In genomic region chr11:59209003-59209441, GRCm38 (mm10) we compare ENCODE assay signal across 8 mouse cellular contexts. TPM values are rescaled to one million over a fixed set of nuclear protein-coding genes. Genes with fewer than 3 reads are reported as not detected.
DNase-seq lines count a peak whose midpoint lies in the region; ATAC-seq lines count a peak whose summit lies in the region.

No protein-coding gene starts in this region.

- peaks cover 4% of the 10 kb centered on the region; the same call in 1 of the 2 replicates for H3K4me1 ChIP-seq in forebrain, embryonic 11.5 days (replicated peaks; ENCODE audit: control insufficient read depth, insufficient read depth, low read length)

- peak; percentile 54 for ATAC-seq in forebrain, embryonic 11.5 days (replicated peaks; ENCODE audit: low FRiP score)

- H3K36me3 ChIP-seq in forebrain, embryonic 11.5 days (ENCODE audit: control insufficient read depth, insufficient read depth, low read length): peaks cover 4% of the 10 kb centered on the region; the same call in 1 of the 2 replicates

- no peak overlapping the region for H3K27ac ChIP-seq in forebrain, embryonic 11.5 days (ENCODE audit: low read depth, low read length)

- peak; percentile 53 for DNase-seq in MEL-GATA-1-ER (ENCODE audit: extremely low read depth, low read depth)
- peak; percentile 77 for DNase-seq in c-Kit-positive CD71-positive TER-119-negative erythroid progenitor cells, embryonic 14.5 days (ENCODE audit: low read depth)
- peak; percentile 83 for DNase-seq in forebrain, embryonic 11.5 days (ENCODE audit: low spot score)
- DNase-seq in heart, postnatal 4 days: peak; percentile 79
- DNase-seq in layer of hippocampus, postnatal 10 days (ENCODE audit: low spot score in 2 of 2): peak; percentile 69 to 73
- peak; percentile 82 to 85 for DNase-seq in lung, postnatal 4 days
- peak; percentile 63 for DNase-seq in right cerebral cortex, postnatal 14 days
- DNase-seq in yolk sac, embryonic 10.5 days (ENCODE audit: low spot score): peak; percentile 82

- peak overlapping the region; percentile 86 for H3K9ac ChIP-seq in forebrain, embryonic 11.5 days (ENCODE audit: low read length)

- no peaks in the 10 kb centered on the region for H3K9me3 ChIP-seq in forebrain, embryonic 11.5 days (ENCODE audit: control insufficient read depth, low read length)

- WGBS in forebrain, embryonic 11.5 days: 9% methylated on average over 18 of the region's 18 CpGs

- H3K4me3 ChIP-seq in forebrain, embryonic 11.5 days (ENCODE audit: low read depth, low read length): peak overlapping the region; percentile 86

- no peaks in the 10 kb centered on the region for H3K27me3 ChIP-seq in forebrain, embryonic 11.5 days (ENCODE audit: control insufficient read depth, insufficient read depth, low read length)

- peak overlapping the region; percentile 88 for H3K4me2 ChIP-seq in forebrain, embryonic 11.5 days (ENCODE audit: low read depth, low read length, severe bottlenecking)

RNA-seq across cellular contexts. Expression of gene 2310033P09Rik, which starts 0.9 kb away (rescaled TPM):
- 36.6 and 41.0 TPM in 2 replicates for polyA plus RNA-seq in forebrain, embryonic 11.5 days (2014; fragmentation: Nextera tagmentation; extraction: Ambion mirVana)
- total RNA-seq in heart, postnatal 4 days (2021): 10 to 100 TPM; 10.6 to 12.4 TPM
- total RNA-seq in layer of hippocampus, postnatal 10 days (2021): 10 to 100 TPM; 24.7 to 25.5 TPM

RNA-seq across cellular contexts. Expression of gene Mrpl55, which starts 6.7 kb away (rescaled TPM):
- polyA plus RNA-seq in forebrain, embryonic 11.5 days (2014; fragmentation: Nextera tagmentation; extraction: Ambion mirVana): 94.3 and 103 TPM in 2 replicates
- 10 to 100 TPM; 74.1 to 75.1 TPM for total RNA-seq in heart, postnatal 4 days (2021)
- 10 to 100 TPM; 39.6 to 40.9 TPM for total RNA-seq in layer of hippocampus, postnatal 10 days (2021)

RNA-seq across cellular contexts. Expression of gene Guk1, which starts 17.0 kb away (rescaled TPM):
- 90.3 and 95.7 TPM in 2 replicates for polyA plus RNA-seq in forebrain, embryonic 11.5 days (2014; fragmentation: Nextera tagmentation; extraction: Ambion mirVana)
- total RNA-seq in heart, postnatal 4 days (2021): 10 to 100 TPM; 63.3 to 67.9 TPM
- 100 to 1,000 TPM; 123 to 125 TPM for total RNA-seq in layer of hippocampus, postnatal 10 days (2021)

RNA-seq across cellular contexts. Expression of gene Arf1, which starts 19.0 kb away (rescaled TPM):
- polyA plus RNA-seq in forebrain, embryonic 11.5 days (2014; fragmentation: Nextera tagmentation; extraction: Ambion mirVana): 577 and 597 TPM in 2 replicates
- 100 to 1,000 TPM; 389 to 395 TPM for total RNA-seq in heart, postnatal 4 days (2021)
- 100 to 1,000 TPM; 445 to 470 TPM for total RNA-seq in layer of hippocampus, postnatal 10 days (2021)

RNA-seq across cellular contexts. Expression of gene Gjc2, which starts 26.0 kb away (rescaled TPM):
- polyA plus RNA-seq in forebrain, embryonic 11.5 days (2014; fragmentation: Nextera tagmentation; extraction: Ambion mirVana): 0.08 TPM in 1 of 2 replicates, not detected in the other
- total RNA-seq in heart, postnatal 4 days (2021): under 1 TPM; 0.70 to 0.79 TPM
- total RNA-seq in layer of hippocampus, postnatal 10 days (2021): 1 to 10 TPM; 1.8 to 2.8 TPM
